Mouse (Mus musculus): ENCODE measurements around the gene Vmn1r73.

Gene Vmn1r73

DNA sequence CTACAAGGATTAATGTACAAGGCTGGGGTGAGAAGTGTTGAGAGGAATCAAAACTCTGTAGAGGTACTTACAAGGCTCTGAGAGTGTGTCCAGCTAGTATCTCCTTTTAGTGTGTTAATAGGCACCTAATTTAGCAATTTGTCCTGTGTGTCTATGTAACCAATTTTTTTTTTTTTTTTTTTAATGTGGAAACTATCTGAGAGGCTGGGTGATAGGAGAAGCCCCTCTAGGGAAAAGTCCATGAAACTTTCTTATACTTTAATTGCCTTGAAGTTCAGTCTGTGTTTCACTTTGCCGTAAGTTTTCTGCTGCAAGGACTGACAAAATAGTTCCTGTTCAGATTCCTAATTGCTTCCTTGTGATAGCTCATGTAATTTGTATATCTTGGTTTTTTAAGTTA, at the start of gene Vmn1r73:
TSS of gene Vmn1r73 (plus strand) at position 301 of the 400 bp plus-strand sequence.
- ChIA-PET CTCF (no interaction called here), POLR2A (no interaction called here)

All from embryonic stem cell, embryonic (primary cell).